Mouse (Mus musculus) CD4-positive, CD25-positive, alpha-beta regulatory T cell, adult 4 months (primary cell): ENCODE data around the gene Gm20388. TPM values are rescaled to one million over a fixed set of nuclear protein-coding genes. Genes with fewer than 3 reads are reported as not detected.

Experiments
- ATAC-seq: one replicate; pipeline ENCODE4 v1.8.0; 2017
- polyA plus RNA-seq, 2 experiments: library from polyadenylated mRNA; unstranded; fragments of 100-300 nt; shearing (Covaris generic); gene quantifications; one replicate each; pipeline ENCODE4 v1.2.1; 2017

Gene Gm20388
- polyA plus RNA-seq, 2 experiments from 2014 or later, result 10.7 to 12.8 TPM

- ATAC-seq, result no peak
Measured at GRCm38 (mm10) chr8:121118634-121119420, 1208.2 kb downstream of the Gm20388 start.

DNA sequence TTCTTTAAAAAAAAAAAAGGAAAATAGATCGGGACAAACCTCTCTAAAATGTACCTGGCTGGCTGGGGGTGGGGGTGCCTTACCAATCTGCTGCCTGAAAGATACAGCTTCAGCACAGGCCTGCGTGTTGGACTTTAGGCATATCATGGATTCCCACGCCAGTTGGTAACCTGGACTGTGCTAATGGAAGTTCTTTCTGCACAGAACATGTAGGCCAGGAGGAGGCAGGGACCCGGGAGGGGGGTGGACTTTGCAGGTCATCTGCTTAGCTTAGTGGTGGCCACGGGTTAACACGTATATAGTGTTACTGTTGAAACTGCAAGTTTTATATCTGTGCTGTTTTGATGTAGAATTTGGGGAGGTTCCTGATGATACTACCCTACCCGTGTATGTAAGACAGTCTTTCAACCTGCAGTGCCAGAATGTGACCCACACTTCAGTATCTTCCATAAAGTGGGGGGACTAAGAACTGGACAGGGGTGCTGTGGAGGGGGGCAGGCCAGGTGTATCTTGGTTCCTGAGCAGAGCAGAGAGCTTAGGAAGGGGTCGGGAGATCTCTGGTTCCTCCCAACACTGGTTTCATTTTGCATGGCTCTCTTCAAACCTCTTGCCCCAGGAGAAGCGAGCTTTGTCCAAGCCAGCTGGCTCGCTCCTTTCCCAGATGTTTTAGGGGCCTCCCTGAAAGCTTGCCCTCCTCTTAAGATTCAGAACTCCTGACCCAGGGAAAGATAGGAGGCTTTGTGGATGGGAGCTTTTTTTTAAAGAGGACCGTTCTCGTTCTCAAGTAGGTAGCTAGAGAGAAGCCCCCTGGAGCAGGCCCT, 1209.2 kb downstream of the Gm20388 start:
- no peak for ATAC-seq

GRCm38 (mm10) chr8:121120456-121121419, 1210.1 kb downstream of the Gm20388 start:
- ATAC-seq, result no peak

GRCm38 (mm10) chr8:121121704-121122103, 1211.1 kb downstream of the Gm20388 start:
- no peak for ATAC-seq

- ATAC-seq, result no peak
Measured at GRCm38 (mm10) chr8:121122368-121122767, 1211.7 kb downstream of the Gm20388 start.

- ATAC-seq, result no peak
Measured at GRCm38 (mm10) chr8:121123113-121123512, 1212.5 kb downstream of the Gm20388 start.

- ATAC-seq, result no peak
Measured at GRCm38 (mm10) chr8:121124547-121125239, 1214.1 kb downstream of the Gm20388 start.

- ATAC-seq, result no peak
Measured at GRCm38 (mm10) chr8:121125311-121125876, 1214.8 kb downstream of the Gm20388 start.

- no peak for ATAC-seq
Measured at GRCm38 (mm10) chr8:121126191-121126590, 1215.5 kb downstream of the Gm20388 start.

- no peak for ATAC-seq
Measured at GRCm38 (mm10) chr8:121126694-121127093, 1216.1 kb downstream of the Gm20388 start.

DNA sequence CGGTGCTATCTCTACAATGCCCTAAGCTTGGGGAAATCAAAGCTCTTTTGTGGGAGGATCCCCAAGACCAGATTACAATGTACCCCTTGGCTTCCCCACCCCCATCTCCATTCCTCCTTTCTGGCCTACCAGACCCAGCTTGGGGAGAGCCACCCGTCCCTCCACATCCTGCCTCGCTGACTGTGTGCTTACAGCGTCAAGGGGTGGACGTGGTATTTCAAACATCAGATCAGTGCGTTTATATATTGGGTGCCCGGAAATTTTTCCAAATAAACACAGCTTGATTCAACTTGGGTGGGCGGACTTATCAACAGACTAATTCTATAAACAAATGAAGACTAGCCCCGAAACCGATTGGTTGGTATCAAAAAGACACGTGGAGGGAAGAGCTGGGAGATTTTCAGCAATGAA, 1216.7 kb downstream of the Gm20388 start:
- no peak for ATAC-seq

DNA sequence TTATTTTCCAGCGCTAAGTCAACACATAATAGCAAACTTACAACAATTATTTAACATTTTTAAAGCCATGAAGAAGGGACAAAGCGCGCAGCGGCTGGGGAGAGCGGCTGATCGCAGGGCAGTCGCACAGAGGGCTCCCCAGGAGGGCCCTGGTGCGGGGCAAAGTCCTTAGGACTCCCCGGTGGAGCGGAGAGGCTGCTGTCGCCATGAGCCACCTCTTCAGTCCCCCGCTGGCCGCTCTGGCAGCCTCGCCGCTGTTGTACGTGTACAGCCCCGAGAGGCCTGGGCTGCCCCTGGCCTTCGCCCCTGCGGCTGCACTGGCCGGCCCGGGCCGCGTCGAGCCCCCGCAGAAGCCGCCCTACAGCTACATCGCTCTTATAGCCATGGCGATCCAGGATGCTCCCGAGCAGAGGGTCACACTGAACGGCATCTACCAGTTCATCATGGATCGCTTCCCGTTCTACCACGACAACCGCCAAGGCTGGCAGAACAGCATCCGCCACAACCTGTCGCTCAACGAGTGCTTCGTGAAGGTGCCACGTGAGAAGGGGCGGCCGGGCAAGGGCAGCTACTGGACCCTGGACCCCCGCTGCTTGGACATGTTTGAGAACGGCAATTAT, 1217.2 kb downstream of the Gm20388 start, which contains the start of gene Foxl1:
TSS of gene Foxl1 (plus strand) at position 185 of the 620 bp plus-strand sequence.
- no peak for ATAC-seq

GRCm38 (mm10) chr8:121128531-121129264, 1218.1 kb downstream of the Gm20388 start:
- ATAC-seq, result no peak

GRCm38 (mm10) chr8:121129265-121129940, 1218.8 kb downstream of the Gm20388 start:
- ATAC-seq, result no peak

- ATAC-seq, result no peak
Measured at GRCm38 (mm10) chr8:121130522-121130921, 1219.9 kb downstream of the Gm20388 start.

DNA sequence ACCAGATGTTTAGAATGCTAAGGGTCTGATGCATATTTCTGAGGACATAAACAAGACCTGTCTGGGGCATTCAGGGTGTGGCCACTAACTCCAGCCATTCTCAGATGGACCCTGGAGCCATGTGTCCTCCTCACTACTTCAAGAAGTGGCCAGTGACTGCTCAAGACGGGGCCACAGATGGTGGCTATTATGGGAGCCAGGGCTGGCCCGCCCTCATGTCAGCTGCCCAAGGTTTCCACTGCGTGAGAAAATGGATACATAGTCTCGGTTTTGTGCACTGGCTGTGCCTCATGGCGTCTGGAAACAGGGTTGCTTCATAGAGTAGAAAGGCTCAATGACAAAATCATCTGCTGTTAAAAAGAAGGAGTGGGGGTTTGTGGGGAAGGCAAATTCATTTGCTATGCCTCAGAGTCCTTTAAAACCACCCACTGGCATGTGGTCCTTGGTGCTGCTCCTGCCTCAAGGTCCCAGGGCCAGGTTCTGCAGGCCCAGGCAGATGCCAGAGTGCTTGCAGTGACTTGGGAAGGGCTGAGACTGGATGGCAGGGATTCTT, 1222.4 kb downstream of the Gm20388 start:
- ATAC-seq, result no peak

- ATAC-seq, result no peak
Measured at GRCm38 (mm10) chr8:121134102-121134501, 1223.5 kb downstream of the Gm20388 start.

DNA sequence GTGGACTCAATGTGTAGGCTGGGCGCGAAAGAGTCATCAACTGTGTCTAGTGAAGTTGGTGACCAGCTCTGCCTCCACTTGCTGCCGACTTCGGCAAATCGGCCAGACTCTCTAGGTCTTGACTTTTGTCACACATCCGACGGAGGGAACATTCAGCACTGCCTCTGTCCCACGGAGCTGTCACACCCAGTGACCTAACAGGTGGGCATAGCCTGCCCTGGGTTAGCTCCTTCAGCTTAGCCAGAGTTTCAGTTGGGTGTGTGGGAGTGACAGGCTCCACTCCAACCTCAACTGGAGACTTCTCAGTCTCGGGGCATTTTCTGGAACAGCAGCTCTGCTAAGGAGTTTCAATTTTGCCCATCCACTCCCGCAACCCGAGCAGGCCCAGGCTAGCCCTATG, 1223.9 kb downstream of the Gm20388 start:
- ATAC-seq, result no peak

DNA sequence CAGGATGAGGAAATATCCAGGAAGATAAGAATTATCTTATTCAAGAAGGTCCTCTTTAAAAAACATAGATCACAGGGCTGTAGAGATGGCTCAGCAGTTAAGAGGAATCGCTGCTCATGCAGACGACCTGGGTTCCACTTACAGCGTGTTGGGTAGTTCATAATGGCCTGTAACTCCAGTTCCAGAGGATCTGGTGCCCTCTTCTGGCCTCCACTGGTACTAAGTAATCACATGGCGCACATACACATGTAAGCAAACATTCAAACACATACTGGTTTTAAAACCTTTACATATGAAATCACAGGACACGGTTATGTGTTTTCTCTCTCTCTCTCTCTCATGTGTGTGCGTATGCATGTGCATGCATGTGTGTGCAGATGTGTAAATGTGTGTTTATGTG, 1226.2 kb downstream of the Gm20388 start:
- ATAC-seq, result no peak
